Mouse (Mus musculus) bone marrow macrophage, adult 2 months (primary cell): ENCODE measurements around the gene Cish.

ENCODE experiments used
- CTCF ChIP-seq: IDR thresholded peaks from 2 replicates; pipeline ENCODE4 v1.5.1; 2012; ENCODE audit warnings: low read depth, mild to moderate bottlenecking, low read length, moderate library complexity
- POLR2A ChIP-seq: IDR thresholded peaks from 2 replicates; pipeline ENCODE4 v1.6.1; 2012; ENCODE audit warnings: mild to moderate bottlenecking, low read depth, low read length, borderline replicate concordance

DNA sequence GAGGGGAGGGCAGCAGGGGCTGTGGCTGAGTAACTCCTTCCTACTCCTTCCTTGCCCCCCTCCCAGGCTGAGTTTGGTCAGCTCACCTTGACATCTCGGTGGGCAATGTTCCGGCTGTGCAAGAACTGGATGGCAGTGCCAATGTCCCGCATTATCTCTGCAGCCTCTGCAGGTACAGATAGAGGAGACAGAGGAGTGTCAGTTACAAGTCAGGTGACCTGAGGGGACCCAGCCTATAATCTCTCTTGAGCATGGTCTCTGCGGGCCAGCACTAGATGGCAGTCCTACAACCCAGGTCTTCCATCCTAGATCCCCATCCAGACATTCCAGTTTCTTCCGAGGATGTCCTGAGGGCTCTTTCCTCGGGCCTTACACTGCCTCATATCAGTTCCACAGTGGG, 34.0 kb upstream of the Cish start:
- TF ChIP-seq CTCF (no peak), POLR2A (no peak)
